Mouse (Mus musculus) cerebellum, postnatal 25 days (tissue): ENCODE data around the gene Plekhg1.

Experiments used
- DNase-seq, 2 experiments: peaks; one replicate each; pipeline ENCODE4 v3.0.0; 2021; ENCODE audit warnings: mixed read lengths in 2 of 2

Gene Plekhg1

GRCm38 (mm10) chr10:3972981-3973588 is 232.9 kb downstream of the Plekhg1 start, which contains the start of gene Mthfd1l:
Gene Mthfd1l (plus strand): TSS chr10:3973118.
- peak; percentile 89 to 92 for DNase-seq

GRCm38 (mm10) chr10:3973589-3974070 is 233.5 kb downstream of the Plekhg1 start:
- DNase-seq = peak; percentile 93 to 95

GRCm38 (mm10) chr10:3974380-3974779 is 234.2 kb downstream of the Plekhg1 start:
- no peak for DNase-seq

GRCm38 (mm10) chr10:3975898-3976622 is 235.9 kb downstream of the Plekhg1 start:
- no peak for DNase-seq

- DNase-seq = no peak
Measured at GRCm38 (mm10) chr10:3976623-3977010, 236.5 kb downstream of the Plekhg1 start.

- DNase-seq = peak; percentile 36 to 37
Measured at GRCm38 (mm10) chr10:3978326-3978725, 238.2 kb downstream of the Plekhg1 start.

- peak; percentile 91 to 94 for DNase-seq
Measured at GRCm38 (mm10) chr10:3978792-3979488, 238.8 kb downstream of the Plekhg1 start.

GRCm38 (mm10) chr10:3980231-3980630 is 240.1 kb downstream of the Plekhg1 start:
- DNase-seq = peak in 1 of 2 experiments; percentile 27

- DNase-seq = no peak
Measured at GRCm38 (mm10) chr10:3990295-3990883, 250.2 kb downstream of the Plekhg1 start.

GRCm38 (mm10) chr10:3993365-3994102 is 253.4 kb downstream of the Plekhg1 start:
- DNase-seq = no peak

- DNase-seq = no peak
Measured at GRCm38 (mm10) chr10:3995277-3995676, 255.1 kb downstream of the Plekhg1 start.

- peak; percentile 72 to 82 for DNase-seq
Measured at GRCm38 (mm10) chr10:3996170-3996876, 256.2 kb downstream of the Plekhg1 start.

GRCm38 (mm10) chr10:3997851-3998426 is 257.8 kb downstream of the Plekhg1 start:
- DNase-seq = no peak

GRCm38 (mm10) chr10:4002711-4003110 is 262.5 kb downstream of the Plekhg1 start:
- no peak for DNase-seq

- DNase-seq = no peak
Measured at GRCm38 (mm10) chr10:4005191-4005590, 265.0 kb downstream of the Plekhg1 start.

GRCm38 (mm10) chr10:4006296-4007015 is 266.3 kb downstream of the Plekhg1 start:
- no peak for DNase-seq
